Mouse (Mus musculus): Measurements from ENCODE around the gene Kank2.

The Kank2 gene

DNA sequence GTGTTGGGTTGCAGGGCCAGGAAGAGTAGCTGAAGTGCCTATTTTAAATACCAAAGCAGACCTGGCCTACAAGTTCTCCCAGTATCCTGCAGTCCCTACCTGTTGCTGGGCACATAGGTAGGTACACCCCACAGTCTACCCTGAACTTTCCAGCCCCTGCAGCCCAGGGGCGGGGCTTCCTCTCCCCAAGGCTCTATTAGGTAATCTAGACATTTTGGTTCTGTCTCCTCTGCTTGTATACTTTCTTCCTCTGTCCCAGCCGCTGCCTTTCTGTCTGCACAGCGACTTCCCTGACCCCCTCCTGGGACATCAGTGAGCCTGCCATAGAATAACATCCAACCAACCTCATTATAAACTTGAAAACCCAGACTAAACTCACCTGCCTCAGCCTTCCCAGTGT lies 48.2 kb downstream of the Kank2 start:
- in situ Hi-C loops (cut with MboI, MseI), result no loop called here

- in situ Hi-C loops (cut with MboI, MseI), result no loop called here
Observed at GRCm38 (mm10) chr9:21749382-21750118, 49.0 kb downstream of the Kank2 start.

- in situ Hi-C loops (cut with MboI, MseI), result no loop called here
Observed at GRCm38 (mm10) chr9:21748491-21748890, 50.1 kb downstream of the Kank2 start.

DNA sequence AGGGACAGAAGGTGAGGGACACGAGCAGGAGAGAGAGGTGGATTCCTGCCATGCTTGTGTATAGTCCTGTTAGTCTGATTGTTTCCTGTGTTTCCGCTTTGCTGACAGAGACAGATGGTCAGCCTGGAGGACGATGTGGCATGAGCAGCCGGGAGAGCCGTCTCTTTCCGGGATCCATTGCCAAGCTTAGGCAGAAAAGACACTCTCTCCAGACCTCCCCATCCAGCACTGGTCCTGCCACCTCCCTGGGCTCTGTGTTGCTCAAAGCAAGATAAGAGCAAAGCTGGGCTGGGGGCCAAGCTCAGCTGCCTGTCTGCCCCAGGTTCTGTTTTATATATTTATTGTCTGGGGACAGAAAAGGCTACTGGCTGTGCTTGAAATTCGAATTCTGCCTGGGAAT lies 50.5 kb downstream of the Kank2 start:
- in situ Hi-C loops (cut with MboI, MseI), result no loop called here

DNA sequence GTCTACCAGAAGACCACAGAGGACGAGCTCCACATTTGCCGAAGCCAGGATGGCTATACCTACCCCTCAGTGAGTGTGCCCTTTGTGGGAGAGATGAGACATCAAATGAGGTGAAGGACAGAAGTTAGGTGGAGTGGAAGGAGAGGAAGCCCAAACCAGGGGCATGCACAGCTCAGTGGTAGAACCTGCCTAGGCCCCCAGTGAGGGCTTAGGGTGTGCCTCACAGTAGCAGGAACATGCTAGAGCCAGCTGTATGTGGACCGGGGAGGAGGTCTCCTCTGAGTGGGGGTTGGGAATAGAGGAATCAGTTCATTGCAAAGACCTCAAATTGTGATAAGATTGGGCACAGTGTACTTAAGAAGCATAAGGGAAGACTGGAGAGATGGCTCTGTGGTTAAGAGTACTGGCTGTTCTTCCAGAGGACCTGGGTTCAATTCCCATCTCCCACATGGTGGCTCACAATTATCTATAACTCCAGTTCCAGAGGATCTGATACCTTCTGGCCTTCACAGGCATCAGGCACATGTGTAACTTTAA lies 51.2 kb downstream of the Kank2 start:
- in situ Hi-C loops (cut with MboI, MseI), result no loop called here

DNA sequence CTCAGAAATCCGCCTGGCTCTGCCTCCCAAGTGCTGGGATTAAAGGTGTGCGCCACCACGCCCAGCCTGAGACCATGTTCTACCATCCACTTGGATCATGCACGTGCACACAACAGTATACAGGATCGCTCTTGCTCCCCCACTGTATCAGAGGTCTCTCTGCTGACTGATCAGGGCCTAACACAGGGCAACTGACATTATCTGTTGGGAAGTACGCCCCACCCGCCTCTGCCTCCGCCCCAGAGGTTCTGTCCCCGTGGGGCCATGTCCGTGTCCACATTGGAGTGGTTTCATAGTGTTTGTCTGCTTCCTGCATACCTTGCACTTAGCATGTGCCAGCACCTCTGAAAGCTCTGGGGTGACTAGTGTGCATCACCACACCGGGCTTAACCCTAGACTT lies 57.0 kb downstream of the Kank2 start:
- in situ Hi-C loops (cut with MboI, MseI), result no loop called here

- in situ Hi-C loops (cut with MboI, MseI), result no loop called here
Observed at GRCm38 (mm10) chr9:21740427-21740826, 58.1 kb downstream of the Kank2 start.

DNA sequence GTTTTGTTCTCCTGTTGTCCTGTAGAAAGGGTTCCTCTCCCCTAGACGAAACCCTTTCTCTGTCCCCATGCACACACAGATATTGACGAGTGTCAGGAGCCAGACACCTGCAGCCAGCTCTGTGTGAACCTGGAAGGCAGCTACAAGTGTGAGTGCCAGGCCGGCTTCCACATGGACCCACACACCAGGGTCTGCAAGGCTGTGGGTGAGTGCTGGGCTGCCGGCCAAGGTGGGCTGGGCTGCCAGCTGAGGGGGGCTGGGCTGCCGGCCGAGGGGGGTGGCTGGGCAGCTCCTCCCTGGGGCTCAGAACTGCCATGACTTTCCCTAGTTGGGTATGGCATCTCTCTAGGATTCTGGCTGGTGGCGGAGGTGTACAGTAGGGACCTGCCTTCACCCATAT lies 59.8 kb downstream of the Kank2 start:
- in situ Hi-C loops (cut with MboI, MseI), result no loop called here

- in situ Hi-C loops (cut with MboI, MseI), result no loop called here
Observed at GRCm38 (mm10) chr9:21737188-21737587, 61.4 kb downstream of the Kank2 start.

DNA sequence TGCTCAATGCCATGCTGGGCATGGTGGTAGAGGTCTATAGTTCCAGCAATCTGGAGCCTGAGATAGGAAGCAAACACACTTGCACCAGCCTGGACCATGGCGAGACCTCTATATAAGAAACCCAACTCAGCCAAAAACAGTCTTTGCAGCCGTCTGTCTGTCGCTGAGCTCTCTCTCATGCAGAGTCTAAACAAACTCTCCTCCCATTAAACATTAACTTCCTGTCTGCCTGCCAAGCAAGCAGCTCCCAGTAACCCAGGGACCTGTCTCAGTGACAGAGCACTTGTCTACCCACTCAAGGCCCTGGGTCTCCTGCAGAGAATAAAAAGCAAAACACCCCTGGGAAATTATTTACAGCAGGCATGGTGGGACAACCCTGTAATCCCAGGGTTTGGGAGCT lies 62.0 kb downstream of the Kank2 start:
- in situ Hi-C loops (cut with MboI, MseI), result no loop called here

DNA sequence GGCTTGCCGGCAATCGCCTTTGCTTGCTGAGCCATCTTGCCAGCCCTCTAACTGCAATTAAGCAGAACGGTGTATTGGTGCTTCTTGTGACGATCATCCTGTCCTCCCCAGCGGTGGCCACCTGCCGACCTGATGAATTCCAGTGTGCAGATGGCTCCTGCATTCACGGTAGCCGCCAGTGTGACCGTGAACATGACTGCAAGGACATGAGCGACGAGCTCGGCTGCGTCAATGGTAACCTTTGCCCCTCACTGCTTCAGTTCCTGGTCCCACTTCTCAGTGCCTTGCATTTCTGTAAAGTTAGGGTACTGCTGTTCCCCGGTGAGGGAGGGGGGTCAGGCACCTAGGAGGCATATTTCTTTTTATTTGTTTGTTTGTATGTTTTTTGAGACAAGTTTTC lies 63.4 kb downstream of the Kank2 start:
- in situ Hi-C loops (cut with MboI, MseI), result no loop called here

DNA sequence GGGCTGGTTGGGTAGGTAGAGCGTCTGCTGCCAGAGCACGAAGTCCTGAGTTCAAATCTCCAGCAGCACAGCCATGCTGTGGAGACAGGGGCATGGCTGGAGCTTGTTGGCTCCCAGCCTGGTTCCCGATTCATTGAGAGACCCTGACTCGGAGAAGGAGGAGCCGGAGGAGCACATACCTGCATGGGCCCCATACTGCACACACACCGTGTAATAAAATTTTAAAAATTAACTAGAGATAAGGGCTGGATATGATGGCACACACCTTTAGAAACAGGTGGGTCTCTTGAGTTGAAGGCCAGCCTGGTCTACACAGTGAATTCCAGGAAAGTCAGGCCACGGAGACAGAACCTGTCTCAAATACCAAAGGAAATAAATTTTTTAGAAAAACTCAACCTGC lies 64.6 kb downstream of the Kank2 start:
- in situ Hi-C loops (cut with MboI, MseI), result no loop called here

DNA sequence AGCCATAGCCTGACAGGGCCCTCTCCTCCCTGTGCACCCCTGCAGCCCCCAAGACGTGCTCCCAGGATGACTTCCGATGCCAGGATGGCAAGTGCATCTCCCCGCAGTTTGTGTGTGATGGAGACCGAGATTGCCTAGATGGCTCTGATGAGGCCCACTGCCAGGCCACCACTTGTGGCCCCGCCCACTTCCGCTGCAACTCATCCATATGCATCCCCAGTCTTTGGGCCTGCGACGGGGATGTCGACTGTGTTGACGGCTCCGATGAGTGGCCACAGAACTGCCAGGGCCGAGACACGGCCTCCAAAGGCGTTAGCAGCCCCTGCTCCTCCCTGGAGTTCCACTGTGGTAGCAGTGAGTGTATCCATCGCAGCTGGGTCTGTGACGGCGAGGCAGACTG lies 65.1 kb downstream of the Kank2 start:
- in situ Hi-C loops (cut with MboI, MseI), result no loop called here

DNA sequence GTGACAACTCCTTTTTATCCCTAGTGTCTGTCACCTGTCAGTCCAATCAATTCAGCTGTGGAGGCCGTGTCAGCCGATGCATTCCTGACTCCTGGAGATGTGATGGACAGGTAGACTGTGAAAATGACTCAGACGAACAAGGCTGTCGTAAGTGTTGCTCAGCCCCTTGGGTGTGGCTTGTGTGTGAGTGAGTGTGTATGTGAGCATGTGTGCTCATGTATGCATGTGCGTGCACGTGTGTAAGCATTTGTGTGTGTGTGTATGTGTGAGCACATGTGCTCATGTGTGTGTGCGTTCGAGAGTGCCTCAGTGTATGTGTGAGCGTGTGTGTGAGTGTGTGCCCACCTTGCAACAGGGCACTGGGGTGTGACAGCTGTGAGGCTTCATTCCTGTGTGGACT lies 66.3 kb downstream of the Kank2 start:
- in situ Hi-C loops (cut with MboI, MseI), result no loop called here

GRCm38 (mm10) chr9:21729264-21729663 lies 69.3 kb downstream of the Kank2 start:
- in situ Hi-C loops (cut with MboI, MseI), result no loop called here

DNA sequence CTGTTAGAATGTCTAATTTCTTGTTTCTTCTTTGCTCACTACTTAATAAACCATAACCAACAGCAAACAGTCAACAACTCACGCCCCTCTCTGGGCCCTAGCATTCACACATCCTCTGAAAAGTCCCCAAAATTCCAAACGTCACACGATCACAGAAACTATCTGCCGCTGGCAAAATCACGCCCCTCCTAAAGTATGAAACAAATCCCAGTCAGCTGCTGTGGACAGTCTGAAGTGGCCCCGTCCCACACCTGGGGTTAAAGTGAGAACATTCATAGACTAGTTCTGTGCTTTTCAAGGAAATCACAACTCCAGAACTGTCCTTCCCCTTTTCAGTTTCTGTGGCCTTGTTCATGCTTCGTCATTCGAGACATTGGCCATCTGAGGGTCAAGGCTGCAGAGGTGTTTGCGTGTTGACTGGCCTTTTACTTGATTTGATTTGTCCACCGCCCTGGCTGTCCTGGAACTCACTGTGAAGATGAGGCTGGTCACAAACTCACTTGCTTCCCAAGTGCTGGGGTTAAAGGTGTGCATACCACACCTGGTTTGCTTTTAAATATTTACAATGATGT lies 70.2 kb downstream of the Kank2 start:
- in situ Hi-C loops (cut with MboI, MseI), result no loop called here

DNA sequence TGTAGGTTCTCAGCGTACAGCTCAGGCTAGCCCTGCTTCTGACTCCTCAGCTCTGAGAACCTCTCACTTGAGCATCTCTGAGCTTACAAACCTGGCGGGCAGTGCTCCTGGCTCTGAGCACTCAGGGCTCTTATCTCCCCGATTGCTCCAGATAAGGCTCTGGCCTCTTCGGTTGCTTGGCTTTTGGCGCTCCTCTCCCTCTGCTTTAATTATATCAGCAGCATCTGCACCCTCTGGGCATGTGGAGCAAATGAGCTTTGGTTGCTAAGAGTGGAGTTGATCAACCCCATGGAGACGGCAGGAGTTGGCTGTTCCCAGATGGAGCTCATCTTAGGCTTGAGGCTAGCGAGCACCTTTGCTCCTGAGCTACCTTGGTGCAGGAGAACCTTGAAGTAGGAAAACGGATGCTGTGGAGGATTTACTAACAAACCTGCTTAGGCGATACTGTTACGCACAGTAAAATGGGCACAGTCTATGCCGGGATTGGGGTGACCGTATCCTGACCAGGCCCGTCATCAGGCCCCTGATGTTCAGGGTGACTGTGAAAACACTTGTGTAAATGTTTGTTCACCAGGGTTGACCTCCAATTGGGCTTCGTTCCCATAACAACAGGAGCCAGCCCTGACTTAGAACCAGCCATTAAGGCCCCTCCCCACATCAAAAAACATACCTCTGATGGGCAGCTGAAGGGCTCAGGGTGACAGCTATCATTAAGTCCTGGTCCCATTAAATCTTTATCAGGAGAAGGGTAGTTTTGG lies 72.1 kb downstream of the Kank2 start:
- in situ Hi-C loops (cut with MboI, MseI), result no loop called here

DNA sequence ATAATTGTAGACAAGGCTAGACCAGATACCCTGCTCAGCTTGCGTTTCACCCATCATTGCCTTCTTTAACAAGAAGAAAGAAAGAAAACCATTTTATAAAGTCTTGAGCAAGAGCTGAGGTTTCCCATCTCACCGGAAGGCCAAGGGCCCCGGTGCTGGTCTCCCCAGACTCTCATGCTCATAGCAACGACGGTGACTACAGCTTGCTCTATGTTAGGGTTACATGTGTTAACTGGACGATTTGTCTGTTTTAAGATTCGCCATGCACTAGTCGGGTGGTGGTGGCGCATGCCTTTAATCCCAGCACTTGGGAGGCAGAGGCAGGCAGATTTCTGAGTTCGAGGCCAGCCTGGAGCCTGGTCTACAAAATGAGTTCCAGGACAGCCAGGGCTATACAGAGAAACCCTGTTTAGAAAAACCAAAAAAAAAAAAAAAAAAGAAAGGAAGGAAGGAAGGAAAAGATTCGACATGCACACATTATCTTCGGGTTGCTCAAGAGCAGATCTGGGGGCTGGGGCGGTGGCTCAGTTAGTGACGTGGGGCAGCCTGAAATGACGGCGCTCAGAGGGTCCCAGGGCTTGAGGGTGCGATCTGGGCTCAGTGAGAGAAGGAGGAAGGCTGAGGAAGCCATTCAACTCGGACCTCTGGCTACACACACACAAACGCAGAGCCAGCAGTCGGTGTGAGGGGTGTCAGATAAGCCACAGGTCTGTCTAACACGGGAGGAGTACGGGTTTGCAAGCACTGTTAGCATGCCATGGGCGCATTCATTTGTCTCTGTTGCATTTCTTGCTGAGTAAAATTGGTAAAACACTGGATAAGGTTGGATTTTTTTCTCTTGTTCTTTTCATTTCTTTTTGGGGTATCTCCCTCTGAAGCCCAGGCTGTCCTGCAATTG lies 73.1 kb downstream of the Kank2 start:
- in situ Hi-C loops (cut with MboI, MseI), result no loop called here

GRCm38 (mm10) chr9:21724147-21724536 lies 74.4 kb downstream of the Kank2 start:
- in situ Hi-C loops (cut with MboI, MseI), result no loop called here

GRCm38 (mm10) chr9:21723377-21724146 lies 75.0 kb downstream of the Kank2 start, which contains the start of gene Ldlr:
Gene Ldlr (plus strand): TSS chr9:21723483.
- in situ Hi-C loops (cut with MboI, MseI), result no loop called here

- in situ Hi-C loops (cut with MboI, MseI), result no loop called here
Observed at GRCm38 (mm10) chr9:21721036-21721435, 77.5 kb downstream of the Kank2 start.

Measured in T-helper 2 cell (primary cell).